In genomic region chr11:97066656-97067360, GRCm38 (mm10) we compare ENCODE assay signal across 16 mouse cellular contexts. TPM values are rescaled to one million over a fixed set of nuclear protein-coding genes. Genes with fewer than 3 reads are reported as not detected.
A peak's percentile ranks its signal among the peaks of the same experiment; 100 is the strongest.
DNase-seq lines count a peak whose midpoint lies in the region; ATAC-seq and TF ChIP-seq lines count a peak whose summit lies in the region.
"Had no signal": no experiment of that assay in that cellular context is flagged by ENCODE, and none has a peak within 500 bp of the region (broad histone marks: within the 10 kb centered on the region; RNA-seq: fewer than 3 reads in every experiment).

No protein-coding gene starts in this region.

- 0 out of 2 replicates have a peak overlapping the region, but pooled peaks have one; percentile 7 for H3K4me3 ChIP-seq in heart, embryonic 10.5 days
- H3K4me3 ChIP-seq in midbrain, embryonic 10.5 days = 0 out of 2 replicates have a peak overlapping the region, but pooled peaks have one; percentile 0
- H3K4me3 ChIP-seq in midbrain, embryonic 16.5 days (ENCODE audit: low read depth, low read length) = no peak overlapping the region
- no peak overlapping the region for H3K4me3 ChIP-seq in limb, embryonic 13.5 days
- H3K4me3 ChIP-seq: kidney, embryonic 15.5 days; layer of hippocampus, adult 2 months had no signal

- no peak overlapping the region for H3K9ac ChIP-seq in midbrain, embryonic 16.5 days (ENCODE audit: low read depth, low read length)
- no peak overlapping the region for H3K9ac ChIP-seq in limb, embryonic 13.5 days
- H3K9ac ChIP-seq: kidney, embryonic 15.5 days had no signal

- H3K27me3 ChIP-seq in heart, embryonic 10.5 days (ENCODE audit: insufficient read depth, poor library complexity, severe bottlenecking) = peaks cover 9% of the 10 kb centered on the region; the same call in 1 of the 2 replicates
- H3K27me3 ChIP-seq in midbrain, embryonic 10.5 days (ENCODE audit: low read depth, poor library complexity, severe bottlenecking) = no peaks in the 10 kb centered on the region; the same call in 1 of the 2 replicates
- H3K27me3 ChIP-seq in midbrain, embryonic 16.5 days (ENCODE audit: control insufficient read depth, insufficient read depth, low read depth, low read length) = no peaks in the 10 kb centered on the region
- H3K27me3 ChIP-seq in limb, embryonic 13.5 days = no peaks in the 10 kb centered on the region
- H3K27me3 ChIP-seq: kidney, embryonic 15.5 days had no signal

- no peak for ATAC-seq in midbrain, embryonic 16.5 days
- peak; percentile 46; the same call in 1 of the 2 replicates for ATAC-seq in limb, embryonic 13.5 days (ENCODE audit: low FRiP score, low read depth)
- ATAC-seq: activated CD4-positive, CD25-positive, alpha-beta regulatory T cell, adult 4 months; hindbrain, embryonic 16.5 days had no signal

- no peak for DNase-seq in heart, embryonic 10.5 days (ENCODE audit: low spot score)
- DNase-seq in heart, postnatal 4 days = no peak
- no peak for DNase-seq in midbrain, embryonic 10.5 days (ENCODE audit: low spot score)
- peak; percentile 20 for DNase-seq in brain, embryonic 14.5 days (ENCODE audit: low read depth)
- DNase-seq in cerebellum, postnatal 10 days = no peak
- DNase-seq in frontal cortex, postnatal 25 days (ENCODE audit: low spot score in 2 of 2) = no peak
- DNase-seq: cerebellum, adult 11 months; thymus, postnatal 14 days had no signal

- WGBS in heart, embryonic 10.5 days = 47% methylated on average over 22 of the region's 22 CpGs
- 38% methylated on average over 22 of the region's 22 CpGs for WGBS in midbrain, embryonic 10.5 days
- 53% methylated on average over 22 of the region's 22 CpGs for WGBS in midbrain, embryonic 16.5 days
- 46% methylated on average over 22 of the region's 22 CpGs for WGBS in limb, embryonic 13.5 days

- H3K4me1 ChIP-seq in heart, embryonic 10.5 days = peaks cover 23% of the 10 kb centered on the region
- H3K4me1 ChIP-seq in midbrain, embryonic 10.5 days = peaks cover 8% of the 10 kb centered on the region
- H3K4me1 ChIP-seq in midbrain, embryonic 16.5 days (ENCODE audit: control insufficient read depth, insufficient read depth, low read length) = no peaks in the 10 kb centered on the region
- H3K4me1 ChIP-seq in limb, embryonic 13.5 days = no peaks in the 10 kb centered on the region

- no peak for TF ChIP-seq CTCF in brain, embryonic 14.5 days (IDR thresholded peaks at IDR 0.05; ENCODE audit: borderline replicate concordance, extremely low read depth, insufficient read depth, insufficient read length)

- TF ChIP-seq POLR2A in brain, embryonic 14.5 days (IDR thresholded peaks at IDR 0.05; ENCODE audit: borderline replicate concordance, extremely low read depth, insufficient read depth, insufficient read length, poor library complexity, severe bottlenecking) = no peak

- peaks cover 32% of the 10 kb centered on the region for H3K36me3 ChIP-seq in heart, embryonic 10.5 days
- peaks cover 39% of the 10 kb centered on the region for H3K36me3 ChIP-seq in midbrain, embryonic 10.5 days
- H3K36me3 ChIP-seq in midbrain, embryonic 16.5 days (ENCODE audit: control insufficient read depth, insufficient read depth, low read length) = peaks cover 14% of the 10 kb centered on the region
- peaks cover 39% of the 10 kb centered on the region for H3K36me3 ChIP-seq in limb, embryonic 13.5 days

- H3K4me2 ChIP-seq in midbrain, embryonic 16.5 days (ENCODE audit: low read length) = no peak overlapping the region
- no peak overlapping the region for H3K4me2 ChIP-seq in limb, embryonic 13.5 days (replicated peaks)
- H3K4me2 ChIP-seq: kidney, embryonic 15.5 days; liver, embryonic 11.5 days had no signal

- no peaks in the 10 kb centered on the region for H3K9me3 ChIP-seq in heart, embryonic 10.5 days
- H3K9me3 ChIP-seq in midbrain, embryonic 10.5 days (replicated peaks) = no peaks in the 10 kb centered on the region
- H3K9me3 ChIP-seq in midbrain, embryonic 16.5 days (replicated peaks; ENCODE audit: control insufficient read depth, low read length, poor library complexity, severe bottlenecking) = no peaks in the 10 kb centered on the region
- no peaks in the 10 kb centered on the region for H3K9me3 ChIP-seq in limb, embryonic 13.5 days
- H3K9me3 ChIP-seq: kidney, embryonic 15.5 days had no signal

- H3K27ac ChIP-seq in heart, embryonic 10.5 days = no peak overlapping the region
- no peak overlapping the region for H3K27ac ChIP-seq in midbrain, embryonic 10.5 days (replicated peaks)
- H3K27ac ChIP-seq in midbrain, embryonic 16.5 days (ENCODE audit: low read length) = no peak overlapping the region
- no peak overlapping the region for H3K27ac ChIP-seq in limb, embryonic 13.5 days
- H3K27ac ChIP-seq: kidney, embryonic 15.5 days; layer of hippocampus, adult 2 months had no signal

RNA-seq across cellular contexts. Expression of gene Osbpl7, which starts 16.4 kb away (rescaled TPM):
- 6.5 and 9.4 TPM in 2 replicates for polyA plus RNA-seq in heart, embryonic 10.5 days (2016; fragmentation: Nextera tagmentation; extraction: Ambion mirVana)
- total RNA-seq in heart, postnatal 4 days (2021) = 1 to 10 TPM; 5.6 to 7.5 TPM
- polyA plus RNA-seq in midbrain, embryonic 10.5 days (2016; fragmentation: Nextera tagmentation; extraction: Ambion mirVana) = 8.4 and 9.8 TPM in 2 replicates
- polyA plus RNA-seq in midbrain, embryonic 16.5 days (2015; fragmentation: Nextera tagmentation; extraction: Ambion mirVana) = 11.9 and 12.8 TPM in 2 replicates
- 14.6 and 14.9 TPM in 2 replicates for polyA plus RNA-seq in brain, embryonic 14.5 days (2012; rRNA removed)
- polyA plus RNA-seq in limb, embryonic 13.5 days (2015; fragmentation: Nextera tagmentation; extraction: Ambion mirVana) = 8.9 and 10.1 TPM in 2 replicates

RNA-seq across cellular contexts. Expression of gene Mrpl10, which starts 25.4 kb away (rescaled TPM):
- polyA plus RNA-seq in heart, embryonic 10.5 days (2016; fragmentation: Nextera tagmentation; extraction: Ambion mirVana) = 82.7 and 93.1 TPM in 2 replicates
- total RNA-seq in heart, postnatal 4 days (2021) = 10 to 100 TPM; 80.2 to 81.0 TPM
- polyA plus RNA-seq in midbrain, embryonic 10.5 days (2016; fragmentation: Nextera tagmentation; extraction: Ambion mirVana) = 81.1 and 82.9 TPM in 2 replicates
- polyA plus RNA-seq in midbrain, embryonic 16.5 days (2015; fragmentation: Nextera tagmentation; extraction: Ambion mirVana) = 58.9 and 59.1 TPM in 2 replicates
- 60.4 and 68.8 TPM in 2 replicates for polyA plus RNA-seq in brain, embryonic 14.5 days (2012; rRNA removed)
- polyA plus RNA-seq in limb, embryonic 13.5 days (2015; fragmentation: Nextera tagmentation; extraction: Ambion mirVana) = 81.9 and 83.2 TPM in 2 replicates

RNA-seq across cellular contexts. Expression of gene Lrrc46, which starts 25.6 kb away (rescaled TPM):
- polyA plus RNA-seq in heart, embryonic 10.5 days (2016; fragmentation: Nextera tagmentation; extraction: Ambion mirVana) = 0.28 and 0.35 TPM in 2 replicates
- total RNA-seq in heart, postnatal 4 days (2021) = under 1 TPM in 1 of 2 experiments, not detected in 1; 0.38 TPM
- 3.0 and 3.1 TPM in 2 replicates for polyA plus RNA-seq in midbrain, embryonic 10.5 days (2016; fragmentation: Nextera tagmentation; extraction: Ambion mirVana)
- 3.4 and 4.0 TPM in 2 replicates for polyA plus RNA-seq in midbrain, embryonic 16.5 days (2015; fragmentation: Nextera tagmentation; extraction: Ambion mirVana)
- 2.0 and 2.9 TPM in 2 replicates for polyA plus RNA-seq in brain, embryonic 14.5 days (2012; rRNA removed)
- 0.92 and 0.98 TPM in 2 replicates for polyA plus RNA-seq in limb, embryonic 13.5 days (2015; fragmentation: Nextera tagmentation; extraction: Ambion mirVana)
- polyA plus RNA-seq: activated CD4-positive, CD25-positive, alpha-beta regulatory T cell, adult 4 months had no signal

RNA-seq across cellular contexts. Expression of gene Scrn2, which starts 37.1 kb away (rescaled TPM):
- 21.3 and 30.0 TPM in 2 replicates for polyA plus RNA-seq in heart, embryonic 10.5 days (2016; fragmentation: Nextera tagmentation; extraction: Ambion mirVana)
- 10 to 100 TPM; 12.1 to 15.3 TPM for total RNA-seq in heart, postnatal 4 days (2021)
- 39.5 and 42.2 TPM in 2 replicates for polyA plus RNA-seq in midbrain, embryonic 10.5 days (2016; fragmentation: Nextera tagmentation; extraction: Ambion mirVana)
- polyA plus RNA-seq in midbrain, embryonic 16.5 days (2015; fragmentation: Nextera tagmentation; extraction: Ambion mirVana) = 13.7 and 16.7 TPM in 2 replicates
- polyA plus RNA-seq in brain, embryonic 14.5 days (2012; rRNA removed) = 11.8 and 16.9 TPM in 2 replicates
- 27.2 and 27.7 TPM in 2 replicates for polyA plus RNA-seq in limb, embryonic 13.5 days (2015; fragmentation: Nextera tagmentation; extraction: Ambion mirVana)

RNA-seq across cellular contexts. Expression of gene Tbx21, which starts 48.3 kb away (rescaled TPM):
- 0.21 TPM in 1 of 2 replicates, not detected in the other for polyA plus RNA-seq in heart, embryonic 10.5 days (2016; fragmentation: Nextera tagmentation; extraction: Ambion mirVana)
- total RNA-seq in heart, postnatal 4 days (2021) = not detected
- polyA plus RNA-seq in midbrain, embryonic 10.5 days (2016; fragmentation: Nextera tagmentation; extraction: Ambion mirVana) = 0.10 and 0.25 TPM in 2 replicates
- polyA plus RNA-seq in midbrain, embryonic 16.5 days (2015; fragmentation: Nextera tagmentation; extraction: Ambion mirVana) = 0.16 TPM in 2 replicates
- polyA plus RNA-seq in brain, embryonic 14.5 days (2012; rRNA removed) = 0.12 and 0.21 TPM in 2 replicates
- 0.09 TPM in 1 of 2 replicates, not detected in the other for polyA plus RNA-seq in limb, embryonic 13.5 days (2015; fragmentation: Nextera tagmentation; extraction: Ambion mirVana)
- total RNA-seq: MEL had no signal
- polyA plus RNA-seq: liver, embryonic 11.5 days had no signal

Comparison
In these comparisons a context has a peak if more than half of its experiments do, and no peak if none do; other contexts are left out.
1. H3K4me3 ChIP-seq: peak in heart, embryonic 10.5 days (single experiment) and midbrain, embryonic 10.5 days (single experiment); none in midbrain, embryonic 16.5 days (single experiment) and limb, embryonic 13.5 days (single experiment).